Mouse (Mus musculus) liver, embryonic 14.5 days (tissue): ENCODE results near the gene Krt8.

Experiments used
- CTCF ChIP-seq: IDR thresholded peaks from 2 replicates; pipeline ENCODE4 v1.5.1; 2016; ENCODE audit warnings: antibody characterized with exemption, low read depth, control low read depth
- EP300 ChIP-seq: IDR thresholded peaks from 2 replicates; pipeline ENCODE4 v1.6.1; 2016; ENCODE audit warnings: antibody characterized with exemption, low read depth

- peak; percentile 75 for TF ChIP-seq CTCF
- TF ChIP-seq EP300, result no peak
These were observed 13.7 kb upstream of the Krt8 start for GRCm38 (mm10) chr15:102017918-102018463.
